Comparison of ENCODE assay signal across 20 mouse cellular contexts in genomic region chr14:79557796-79558195, GRCm38 (mm10). TPM values are rescaled to one million over a fixed set of nuclear protein-coding genes. Genes with fewer than 3 reads are reported as not detected.
DNase-seq lines count a peak whose midpoint lies in the region; ATAC-seq and TF ChIP-seq lines count a peak whose summit lies in the region.
"Had no signal": no experiment of that assay in that cellular context is flagged by ENCODE, and none has a peak within 500 bp of the region (broad histone marks: within the 10 kb centered on the region; RNA-seq: fewer than 3 reads in every experiment).

No protein-coding gene starts in this region.

- no peak for ATAC-seq in lung, embryonic 15.5 days (ENCODE audit: borderline replicate concordance, extremely low read depth, low FRiP score, low TSS enrichment)
- ATAC-seq in stomach, postnatal 0 days (ENCODE audit: low FRiP score, low TSS enrichment), result no peak
- ATAC-seq: Patski had no signal

- TF ChIP-seq POLR2A in bone marrow macrophage, adult 2 months (IDR thresholded peaks at IDR 0.05; ENCODE audit: borderline replicate concordance, low read depth, low read length), result no peak

- no peak for TF ChIP-seq EP300 in stomach, postnatal 0 days (optimal IDR thresholded peaks at IDR 0.05)

- no peak overlapping the region for H3K4me3 ChIP-seq in lung, embryonic 15.5 days
- no peak overlapping the region for H3K4me3 ChIP-seq in bone marrow macrophage, adult 2 months (ENCODE audit: insufficient read depth, low read length)
- no peak overlapping the region for H3K4me3 ChIP-seq in macrophage (ENCODE audit: inconsistent target)
- no peak overlapping the region for H3K4me3 ChIP-seq in stomach, postnatal 0 days (ENCODE audit: low read depth, low read length)
- H3K4me3 ChIP-seq: forebrain, embryonic 12.5 days; layer of hippocampus, adult 2 months; limb, embryonic 15.5 days; midbrain, embryonic 12.5 days; neural tube, embryonic 13.5 days had no signal

- no peak for TF ChIP-seq CTCF in bone marrow macrophage, adult 2 months (IDR thresholded peaks at IDR 0.05; ENCODE audit: low read depth, low read length)
- no peak for TF ChIP-seq CTCF in stomach, postnatal 0 days (IDR thresholded peaks at IDR 0.05; ENCODE audit: low read depth)

- no peaks in the 10 kb centered on the region for H3K27me3 ChIP-seq in lung, embryonic 15.5 days
- H3K27me3 ChIP-seq in stomach, postnatal 0 days (ENCODE audit: control insufficient read depth, insufficient read depth, low read length), result no peaks in the 10 kb centered on the region
- H3K27me3 ChIP-seq: forebrain, embryonic 12.5 days; limb, embryonic 15.5 days; midbrain, embryonic 12.5 days; neural tube, embryonic 13.5 days; Patski had no signal

- no peak for DNase-seq in lung, postnatal 14 days
- DNase-seq in stomach, postnatal 0 days (ENCODE audit: low spot score), result no peak
- DNase-seq in kidney, postnatal 25 days, result no peak
- DNase-seq in adipocyte (ENCODE audit: low spot score), result no peak
- DNase-seq: cerebellum, adult 9-10 months; heart, postnatal 36 days; kidney, adult 2 months; kidney, postnatal 10 days; layer of hippocampus, postnatal 36 days; lung, postnatal 4 days had no signal

- peaks cover 11% of the 10 kb centered on the region for H3K36me3 ChIP-seq in lung, embryonic 15.5 days
- peaks cover 16% of the 10 kb centered on the region for H3K36me3 ChIP-seq in macrophage (ENCODE audit: inconsistent target)
- H3K36me3 ChIP-seq in stomach, postnatal 0 days (ENCODE audit: control insufficient read depth, insufficient read depth, low read length), result peaks cover 2% of the 10 kb centered on the region; the same call in 1 of the 2 replicates
- H3K36me3 ChIP-seq: forebrain, embryonic 12.5 days had no signal

- H3K79me2 ChIP-seq in macrophage (ENCODE audit: inconsistent target), result peaks cover 99% of the 10 kb centered on the region

- H3K9ac ChIP-seq in lung, embryonic 15.5 days, result no peak overlapping the region
- H3K9ac ChIP-seq in stomach, postnatal 0 days (ENCODE audit: low read length), result no peak overlapping the region
- H3K9ac ChIP-seq: forebrain, embryonic 12.5 days; hindbrain, embryonic 14.5 days; limb, embryonic 15.5 days; midbrain, embryonic 12.5 days; neural tube, embryonic 13.5 days had no signal

- H3K27ac ChIP-seq in lung, embryonic 15.5 days, result peak overlapping the region; percentile 20; the same call in 1 of the 2 replicates
- H3K27ac ChIP-seq in bone marrow macrophage, adult 2 months (ENCODE audit: insufficient read depth, low read depth, low read length), result peak overlapping the region; percentile 16; the same call in 1 of the 2 replicates
- H3K27ac ChIP-seq in macrophage, result peak overlapping the region; percentile 25; the same call in 1 of the 2 replicates
- H3K27ac ChIP-seq in stomach, postnatal 0 days (replicated peaks), result peak overlapping the region; percentile 61
- H3K27ac ChIP-seq: forebrain, embryonic 12.5 days; hindbrain, embryonic 14.5 days; layer of hippocampus, adult 2 months; limb, embryonic 15.5 days; midbrain, embryonic 12.5 days; neural tube, embryonic 13.5 days had no signal

- no peaks in the 10 kb centered on the region for H3K9me3 ChIP-seq in lung, embryonic 15.5 days
- H3K9me3 ChIP-seq in stomach, postnatal 0 days (ENCODE audit: control insufficient read depth, low read length), result no peaks in the 10 kb centered on the region
- H3K9me3 ChIP-seq: forebrain, embryonic 12.5 days; limb, embryonic 15.5 days; midbrain, embryonic 12.5 days had no signal

- H3K4me1 ChIP-seq in lung, embryonic 15.5 days, result 0 out of 2 replicates have a peak, but pooled peaks cover 11% of the 10 kb centered on the region
- peaks cover 21% of the 10 kb centered on the region for H3K4me1 ChIP-seq in bone marrow macrophage, adult 2 months (ENCODE audit: control insufficient read depth, insufficient read depth, low read length)
- 0 out of 2 replicates have a peak, but pooled peaks cover 2% of the 10 kb centered on the region for H3K4me1 ChIP-seq in stomach, postnatal 0 days (replicated peaks; ENCODE audit: control insufficient read depth, insufficient read depth)
- H3K4me1 ChIP-seq: forebrain, embryonic 12.5 days; midbrain, embryonic 12.5 days; neural tube, embryonic 13.5 days had no signal

- H3K4me2 ChIP-seq in lung, embryonic 15.5 days, result no peak overlapping the region
- H3K4me2 ChIP-seq in stomach, postnatal 0 days (replicated peaks; ENCODE audit: low read depth), result no peak overlapping the region
- H3K4me2 ChIP-seq: forebrain, embryonic 12.5 days; hindbrain, embryonic 14.5 days; limb, embryonic 15.5 days; midbrain, embryonic 12.5 days; neural tube, embryonic 13.5 days had no signal

- WGBS in lung, embryonic 15.5 days, result 60% methylated on average over 1 of the region's 1 CpGs
- WGBS in macrophage (ENCODE audit: missing documents), result 45% methylated on average over 1 of the region's 1 CpGs
- WGBS in stomach, postnatal 0 days, result 47% methylated on average over 1 of the region's 1 CpGs

RNA-seq across cellular contexts. Expression of gene Sugt1, which starts 29.7 kb away (rescaled TPM):
- 127 and 136 TPM in 2 replicates for polyA plus RNA-seq in lung, embryonic 15.5 days (2015; fragmentation: Nextera tagmentation; extraction: Ambion mirVana)
- polyA plus RNA-seq in bone marrow macrophage, adult 2 months (2012; ENCODE audit: insufficient read depth, insufficient read length, missing spikeins), result 179 and 188 TPM in 2 replicates
- 100 to 1,000 TPM in 5 of 26 experiments, 10 to 100 TPM in 21; 46.6 to 140 (median 74.5) TPM for total RNA-seq in macrophage (2018; cell fraction: chromatin; rRNA removed)
- total RNA-seq in macrophage (2018; cell fraction: cytosol; rRNA removed), result 10 to 100 TPM; 55.8 to 99.1 (median 76.8) TPM
- total RNA-seq in macrophage (2018; cell fraction: nucleus; rRNA removed), result 10 to 100 TPM; 24.4 to 83.0 (median 38.6) TPM
- polyA plus RNA-seq in macrophage (2018), result 49.7 to 86.9 TPM (median 67.8 TPM) in 3 replicates
- polyA plus RNA-seq in stomach, postnatal 0 days (2015; fragmentation: Nextera tagmentation; extraction: Ambion mirVana), result 70.4 and 73.7 TPM in 2 replicates
